Mouse (Mus musculus) CD4-positive, CD25-positive, alpha-beta regulatory T cell, adult 4 months (primary cell): Measurements from ENCODE around the gene Masp2. TPM values are rescaled to one million over a fixed set of nuclear protein-coding genes. Genes with fewer than 3 reads are reported as not detected.

Source experiments
- ATAC-seq: one replicate; pipeline ENCODE4 v1.8.0; 2017
- polyA plus RNA-seq, 2 experiments: library from polyadenylated mRNA; unstranded; fragments of 100-300 nt; shearing (Covaris generic); gene quantifications; one replicate each; pipeline ENCODE4 v1.2.1; 2017

Masp2 gene
- polyA plus RNA-seq, 2 experiments from 2014 or later, result 0.36 TPM; not detected in 1

- ATAC-seq, result no peak
Observed at GRCm38 (mm10) chr4:148601871-148602270, 483 bp upstream of the Masp2 start.

GRCm38 (mm10) chr4:148603376-148604139 lies 1.2 kb downstream of the Masp2 start:
- no peak for ATAC-seq

- no peak for ATAC-seq
Observed at GRCm38 (mm10) chr4:148604141-148604540, 1.8 kb downstream of the Masp2 start.

GRCm38 (mm10) chr4:148604541-148605165 lies 2.3 kb downstream of the Masp2 start:
- ATAC-seq, result peak; percentile 64

GRCm38 (mm10) chr4:148607758-148608157 lies 5.4 kb downstream of the Masp2 start:
- peak; percentile 90 for ATAC-seq

- no peak for ATAC-seq
Observed at GRCm38 (mm10) chr4:148609805-148610204, 7.5 kb downstream of the Masp2 start.

- ATAC-seq, result no peak
Observed at GRCm38 (mm10) chr4:148610631-148611364, 8.4 kb downstream of the Masp2 start.

GRCm38 (mm10) chr4:148612557-148612956 lies 10.2 kb downstream of the Masp2 start:
- ATAC-seq, result no peak

GRCm38 (mm10) chr4:148613738-148614137 lies 11.4 kb downstream of the Masp2 start:
- no peak for ATAC-seq

GRCm38 (mm10) chr4:148619805-148620204 lies 17.5 kb downstream of the Masp2 start:
- ATAC-seq, result no peak

- ATAC-seq, result no peak
Observed at GRCm38 (mm10) chr4:148620718-148621117, 18.4 kb downstream of the Masp2 start.

GRCm38 (mm10) chr4:148622485-148622884 lies 20.1 kb downstream of the Masp2 start:
- no peak for ATAC-seq

GRCm38 (mm10) chr4:148623609-148624008 lies 21.3 kb downstream of the Masp2 start:
- no peak for ATAC-seq

- no peak for ATAC-seq
Observed at GRCm38 (mm10) chr4:148625010-148625409, 22.7 kb downstream of the Masp2 start.

- peak; percentile 45 for ATAC-seq
Observed at GRCm38 (mm10) chr4:148625756-148626622, 23.6 kb downstream of the Masp2 start.

GRCm38 (mm10) chr4:148626623-148627185 lies 24.4 kb downstream of the Masp2 start, which contains the start of gene Tardbp:
Gene Tardbp (minus strand): TSS chr4:148627019.
- ATAC-seq, result peak; percentile 89

- no peak for ATAC-seq
Observed at GRCm38 (mm10) chr4:148627246-148627645, 24.9 kb downstream of the Masp2 start.

GRCm38 (mm10) chr4:148632013-148632692 lies 29.8 kb downstream of the Masp2 start:
- ATAC-seq, result no peak

- ATAC-seq, result no peak
Observed at GRCm38 (mm10) chr4:148633395-148634061, 31.2 kb downstream of the Masp2 start.

- ATAC-seq, result no peak
Observed at GRCm38 (mm10) chr4:148635309-148635708, 33.0 kb downstream of the Masp2 start.

GRCm38 (mm10) chr4:148638302-148638701 lies 35.9 kb downstream of the Masp2 start:
- ATAC-seq, result no peak
